Mouse (Mus musculus): ENCODE measurements around the gene Eif4g3. TPM values are rescaled to one million over a fixed set of nuclear protein-coding genes. Genes with fewer than 3 reads are reported as not detected.

Gene Eif4g3
- polyA plus RNA-seq, 1 experiment from 2014 or later: 51.0 TPM

- WGBS: 89% methylated on average over 4 of the region's 4 CpGs
Measured at GRCm38 (mm10) chr4:138009786-138010502, 17.1 kb downstream of the Eif4g3 start.

DNA sequence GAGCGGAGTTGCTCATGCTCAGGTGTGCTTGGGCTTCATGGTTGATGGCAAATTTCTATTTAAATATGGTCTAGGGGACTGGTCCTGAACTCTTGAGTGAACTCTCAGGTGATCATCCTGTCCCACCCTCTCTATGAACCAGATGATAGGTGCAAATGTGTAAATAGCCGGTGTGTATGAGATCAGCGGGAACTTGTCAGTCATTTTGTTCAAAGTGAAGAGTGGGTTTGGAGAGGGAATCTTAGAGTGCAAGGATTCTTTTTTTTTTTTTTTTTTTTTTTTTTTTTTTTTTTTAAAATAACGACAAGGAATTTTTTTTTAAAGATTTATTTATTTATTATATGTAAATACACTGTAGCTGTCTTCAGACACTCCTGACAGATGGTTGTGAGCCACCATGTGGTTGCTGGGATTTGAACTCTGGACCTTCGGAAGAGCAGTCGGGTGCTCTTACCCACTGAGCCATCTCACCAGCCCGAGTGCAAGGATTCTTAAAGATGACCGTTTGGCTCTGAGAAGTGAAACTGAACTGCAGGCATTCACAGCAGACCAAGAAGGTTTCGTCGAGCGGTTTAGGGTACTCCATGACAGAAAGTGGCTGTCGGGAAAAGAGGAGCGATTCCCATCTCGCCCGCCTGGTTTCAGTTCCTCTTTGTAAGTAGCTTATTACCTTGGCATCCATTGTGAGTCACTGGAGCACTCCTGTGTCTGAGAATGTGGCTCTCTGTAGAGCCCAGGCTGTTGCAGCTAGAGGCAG is 21.1 kb downstream of the Eif4g3 start:
- no peak for ATAC-seq (ENCODE audit: low FRiP score, low read depth)
- H3K4me1 ChIP-seq (replicated peaks): peaks cover 17% of the 10 kb centered on the region
- no peak overlapping the region for H3K4me2 ChIP-seq
- H3K27ac ChIP-seq (replicated peaks): no peak overlapping the region
- no peaks in the 10 kb centered on the region for H3K27me3 ChIP-seq
- H3K4me3 ChIP-seq: no peak overlapping the region
- no peaks in the 10 kb centered on the region for H3K9me3 ChIP-seq
- no peak overlapping the region for H3K9ac ChIP-seq
- WGBS: 95% methylated on average over 15 of the region's 15 CpGs
- H3K36me3 ChIP-seq: peaks cover 9% of the 10 kb centered on the region; the same call in 1 of the 2 replicates

More at GRCm38 (mm10) chr4:138009786-138010502, 17.1 kb downstream of the Eif4g3 start:
- Histone ChIP-seq H3K27ac (replicated peaks) (no peak overlapping the region), H3K9ac (no peak overlapping the region), H3K4me3 (no peak overlapping the region), H3K27me3 (no peaks in the 10 kb centered on the region), H3K4me1 (replicated peaks) (0 out of 2 replicates have a peak, but pooled peaks cover 3% of the 10 kb centered on the region), H3K9me3 (no peaks in the 10 kb centered on the region), H3K36me3 (peaks cover 12% of the 10 kb centered on the region; the same call in 1 of the 2 replicates), H3K4me2 (no peak overlapping the region)
- no peak for ATAC-seq (ENCODE audit: low FRiP score, low read depth)

- ATAC-seq (ENCODE audit: low FRiP score, low read depth): no peak
- no peak overlapping the region for H3K4me2 ChIP-seq
- peaks cover 31% of the 10 kb centered on the region for H3K4me1 ChIP-seq (replicated peaks)
- H3K27me3 ChIP-seq: no peaks in the 10 kb centered on the region
- H3K27ac ChIP-seq (replicated peaks): no peak overlapping the region
- H3K4me3 ChIP-seq: no peak overlapping the region
- no peaks in the 10 kb centered on the region for H3K9me3 ChIP-seq
- no peak overlapping the region for H3K9ac ChIP-seq
- peaks cover 9% of the 10 kb centered on the region; the same call in 1 of the 2 replicates for H3K36me3 ChIP-seq
- WGBS: 74% methylated on average over 4 of the region's 4 CpGs
Measured at GRCm38 (mm10) chr4:138015966-138016365, 23.1 kb downstream of the Eif4g3 start.

GRCm38 (mm10) chr4:138017085-138017637 is 24.3 kb downstream of the Eif4g3 start:
- 52% methylated on average over 11 of the region's 11 CpGs for WGBS
- Histone ChIP-seq H3K36me3 (peaks cover 9% of the 10 kb centered on the region; the same call in 1 of the 2 replicates), H3K9me3 (no peaks in the 10 kb centered on the region), H3K9ac (no peak overlapping the region), H3K4me1 (replicated peaks) (peaks cover 40% of the 10 kb centered on the region), H3K27ac (replicated peaks) (peak overlapping the region; percentile 66), H3K4me3 (no peak overlapping the region), H3K27me3 (no peaks in the 10 kb centered on the region), H3K4me2 (no peak overlapping the region)
- no peak for ATAC-seq (ENCODE audit: low FRiP score, low read depth)

DNA sequence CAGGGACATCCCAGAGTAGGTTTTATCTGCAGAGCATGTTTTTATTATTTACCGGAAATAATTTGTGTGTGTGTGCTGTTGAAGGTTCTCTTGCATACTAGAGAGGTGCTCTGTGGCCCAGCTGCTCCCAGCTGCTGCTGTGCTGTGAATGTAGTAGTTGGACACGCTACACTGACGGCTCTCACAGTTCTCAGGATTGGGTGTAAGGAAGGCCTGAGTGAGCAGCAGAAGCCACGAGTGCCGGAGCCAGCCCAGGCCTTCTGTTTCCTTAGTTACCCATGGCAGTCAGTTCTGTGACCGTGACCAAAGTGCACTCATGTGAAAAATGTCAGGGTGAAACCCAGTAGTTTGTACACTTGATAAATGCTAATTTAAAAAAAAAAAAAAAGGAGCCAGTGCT is 25.2 kb downstream of the Eif4g3 start:
- no peaks in the 10 kb centered on the region for H3K9me3 ChIP-seq
- ATAC-seq (ENCODE audit: low FRiP score, low read depth): no peak
- no peak overlapping the region for H3K4me2 ChIP-seq
- peaks cover 9% of the 10 kb centered on the region; the same call in 1 of the 2 replicates for H3K36me3 ChIP-seq
- H3K4me1 ChIP-seq (replicated peaks): peaks cover 41% of the 10 kb centered on the region
- H3K27ac ChIP-seq (replicated peaks): peak overlapping the region; percentile 66; the same call in 1 of the 2 replicates
- H3K27me3 ChIP-seq: no peaks in the 10 kb centered on the region
- 40% methylated on average over 6 of the region's 6 CpGs for WGBS
- no peak overlapping the region for H3K9ac ChIP-seq
- no peak overlapping the region for H3K4me3 ChIP-seq

DNA sequence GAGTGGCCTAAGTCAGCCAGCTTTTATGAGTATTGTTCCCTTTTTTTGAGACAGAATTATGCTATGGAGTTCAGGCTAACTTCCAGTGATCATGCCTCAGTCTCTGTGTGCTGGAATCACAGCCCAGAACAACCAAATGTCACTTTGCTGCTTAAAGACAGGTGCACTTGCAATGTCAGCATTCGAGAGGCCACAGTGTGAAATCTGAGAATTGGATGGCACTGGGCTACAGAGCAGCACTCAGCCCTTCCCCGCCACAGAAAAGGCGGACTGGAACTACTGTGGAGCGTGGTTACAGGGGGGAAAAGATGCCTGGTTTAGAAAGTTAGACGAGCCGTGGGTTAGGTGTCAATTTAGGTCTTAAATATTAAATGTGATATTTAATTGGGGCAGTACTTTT is 27.4 kb downstream of the Eif4g3 start:
- H3K27ac ChIP-seq (replicated peaks): 0 out of 2 replicates have a peak overlapping the region, but pooled peaks have one; percentile 3

DNA sequence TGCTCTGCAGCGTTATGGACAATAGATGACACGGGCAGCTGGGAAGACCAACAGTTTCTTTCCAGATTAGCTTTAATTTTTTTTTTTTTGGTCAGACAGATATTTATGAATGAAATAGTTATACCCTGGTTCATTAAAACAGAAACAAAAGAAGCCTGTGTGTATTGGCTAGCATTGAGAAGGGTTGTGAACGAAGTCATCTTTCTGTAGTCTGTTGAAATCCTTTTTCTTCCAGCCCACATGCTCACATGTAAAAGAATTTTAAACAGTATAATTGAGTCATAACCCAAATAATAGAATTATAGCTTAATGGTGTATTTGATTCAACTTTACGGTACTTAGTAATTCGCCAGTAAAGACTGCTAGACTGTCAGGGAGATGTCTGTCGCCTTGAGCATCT is 28.8 kb downstream of the Eif4g3 start:
- no peak overlapping the region for H3K4me3 ChIP-seq
- H3K27me3 ChIP-seq: no peaks in the 10 kb centered on the region
- H3K27ac ChIP-seq (replicated peaks): no peak overlapping the region
- WGBS: 74% methylated on average over 6 of the region's 6 CpGs
- H3K9me3 ChIP-seq: no peaks in the 10 kb centered on the region
- H3K4me2 ChIP-seq: no peak overlapping the region
- no peaks in the 10 kb centered on the region for H3K36me3 ChIP-seq
- peaks cover 40% of the 10 kb centered on the region for H3K4me1 ChIP-seq (replicated peaks)
- no peak for ATAC-seq (ENCODE audit: low FRiP score, low read depth)
- H3K9ac ChIP-seq: no peak overlapping the region

More for the DNA sequence above, 27.4 kb downstream of the Eif4g3 start:
- H3K4me2 ChIP-seq: no peak overlapping the region
- no peaks in the 10 kb centered on the region for H3K36me3 ChIP-seq
- 70% methylated on average over 6 of the region's 6 CpGs for WGBS
- peaks cover 43% of the 10 kb centered on the region for H3K4me1 ChIP-seq (replicated peaks)
- H3K9ac ChIP-seq: no peak overlapping the region
- no peaks in the 10 kb centered on the region for H3K27me3 ChIP-seq
- no peak overlapping the region for H3K4me3 ChIP-seq
- no peaks in the 10 kb centered on the region for H3K9me3 ChIP-seq
- ATAC-seq (ENCODE audit: low FRiP score, low read depth): no peak

GRCm38 (mm10) chr4:138022761-138023160 is 29.9 kb downstream of the Eif4g3 start:
- no peak overlapping the region for H3K4me3 ChIP-seq
- H3K36me3 ChIP-seq: 0 out of 2 replicates have a peak, but pooled peaks cover 5% of the 10 kb centered on the region
- H3K9me3 ChIP-seq: no peaks in the 10 kb centered on the region
- no peaks in the 10 kb centered on the region for H3K27me3 ChIP-seq
- no peak overlapping the region for H3K4me2 ChIP-seq
- WGBS: 83% methylated on average over 2 of the region's 2 CpGs
- peaks cover 29% of the 10 kb centered on the region for H3K4me1 ChIP-seq (replicated peaks)
- no peak for ATAC-seq (ENCODE audit: low FRiP score, low read depth)
- H3K9ac ChIP-seq: no peak overlapping the region
- H3K27ac ChIP-seq (replicated peaks): no peak overlapping the region

DNA sequence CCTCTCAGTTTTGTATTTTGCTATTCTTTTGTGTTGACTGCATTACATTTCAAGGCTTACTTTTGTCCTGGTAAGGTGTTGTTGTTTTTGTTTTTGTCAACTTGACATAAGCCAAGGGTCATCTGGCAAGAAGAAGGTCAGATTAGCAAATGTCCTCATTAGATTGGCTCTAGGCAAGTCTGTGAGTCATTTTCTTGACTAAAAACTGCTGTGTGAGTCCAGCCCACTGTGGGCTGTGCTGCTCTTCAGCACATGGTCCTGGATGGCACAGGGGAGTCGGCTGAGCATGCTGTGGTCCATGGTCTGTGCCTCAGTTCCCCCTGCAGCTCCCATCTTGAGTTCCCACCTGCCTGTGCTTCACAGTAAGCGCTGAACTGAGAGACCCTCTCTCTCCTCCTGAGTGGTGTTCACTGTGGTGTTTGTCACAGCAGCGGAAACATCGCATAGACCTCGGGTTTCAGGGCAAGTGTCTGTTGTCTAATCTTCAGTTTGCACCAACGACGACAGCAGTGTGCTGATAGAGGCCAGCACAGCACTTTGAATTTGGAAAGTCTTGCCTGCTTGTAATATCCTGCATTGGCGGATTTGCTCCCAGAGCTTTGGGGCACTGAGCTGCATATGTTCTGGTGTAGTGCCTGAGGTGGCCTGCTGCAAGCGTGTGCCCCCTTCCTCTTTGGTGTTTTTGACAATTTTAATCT is 30.7 kb downstream of the Eif4g3 start:
- no peaks in the 10 kb centered on the region for H3K9me3 ChIP-seq
- no peak overlapping the region for H3K27ac ChIP-seq (replicated peaks)
- ATAC-seq (ENCODE audit: low FRiP score, low read depth): no peak
- H3K36me3 ChIP-seq: 0 out of 2 replicates have a peak, but pooled peaks cover 5% of the 10 kb centered on the region
- H3K4me3 ChIP-seq: no peak overlapping the region
- no peaks in the 10 kb centered on the region for H3K27me3 ChIP-seq
- no peak overlapping the region for H3K4me2 ChIP-seq
- WGBS: 93% methylated on average over 9 of the region's 9 CpGs
- no peak overlapping the region for H3K9ac ChIP-seq
- peaks cover 25% of the 10 kb centered on the region for H3K4me1 ChIP-seq (replicated peaks)

DNA sequence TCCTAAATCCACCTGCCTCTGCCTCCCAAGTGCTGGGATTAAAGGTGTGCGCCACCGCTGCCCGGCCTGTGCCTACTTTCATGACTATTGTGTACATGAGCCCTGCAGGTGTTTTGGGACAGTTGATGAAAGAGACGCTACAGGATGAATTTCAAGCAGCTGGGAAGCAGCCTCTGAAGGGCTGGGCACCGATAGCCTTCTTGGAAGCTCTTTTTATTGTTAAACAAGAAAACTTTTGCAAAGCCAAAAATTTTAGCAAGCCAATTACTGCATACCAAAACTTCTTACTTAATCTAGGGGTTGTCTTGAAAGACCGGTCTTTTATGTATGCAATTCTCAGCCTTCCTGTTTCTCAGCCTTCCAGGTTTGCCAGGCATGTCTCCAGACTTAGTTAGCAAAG is 36.3 kb downstream of the Eif4g3 start:
- Histone ChIP-seq H3K9me3 (no peaks in the 10 kb centered on the region), H3K4me3 (no peak overlapping the region), H3K36me3 (peaks cover 7% of the 10 kb centered on the region; the same call in 1 of the 2 replicates), H3K27me3 (no peaks in the 10 kb centered on the region), H3K4me1 (replicated peaks) (no peaks in the 10 kb centered on the region), H3K9ac (no peak overlapping the region), H3K4me2 (no peak overlapping the region), H3K27ac (replicated peaks) (no peak overlapping the region)
- 87% methylated on average over 6 of the region's 6 CpGs for WGBS
- no peak for ATAC-seq (ENCODE audit: low FRiP score, low read depth)

- H3K27ac ChIP-seq (replicated peaks): no peak overlapping the region
- peaks cover 7% of the 10 kb centered on the region; the same call in 1 of the 2 replicates for H3K36me3 ChIP-seq
- peaks cover 8% of the 10 kb centered on the region for H3K4me1 ChIP-seq (replicated peaks)
- H3K27me3 ChIP-seq: no peaks in the 10 kb centered on the region
- H3K9ac ChIP-seq: no peak overlapping the region
- H3K9me3 ChIP-seq: no peaks in the 10 kb centered on the region
- H3K4me3 ChIP-seq: no peak overlapping the region
- ATAC-seq (ENCODE audit: low FRiP score, low read depth): no peak
- H3K4me2 ChIP-seq: no peak overlapping the region
- 90% methylated on average over 10 of the region's 10 CpGs for WGBS
Measured at GRCm38 (mm10) chr4:138031828-138032227, 39.0 kb downstream of the Eif4g3 start.
